Mouse (Mus musculus): ENCODE measurements around the gene Hist1h4c. TPM values are rescaled to one million over a fixed set of nuclear protein-coding genes. Genes with fewer than 3 reads are reported as not detected.
"Not testable (repeated sequence)": the region's sequence is repeated elsewhere in the genome, so short reads cannot be mapped to it uniquely, and the experiment has no call there.

The Hist1h4c gene
- total RNA-seq, 2 experiments from 2014 or later = 107 to 117 TPM

DNA sequence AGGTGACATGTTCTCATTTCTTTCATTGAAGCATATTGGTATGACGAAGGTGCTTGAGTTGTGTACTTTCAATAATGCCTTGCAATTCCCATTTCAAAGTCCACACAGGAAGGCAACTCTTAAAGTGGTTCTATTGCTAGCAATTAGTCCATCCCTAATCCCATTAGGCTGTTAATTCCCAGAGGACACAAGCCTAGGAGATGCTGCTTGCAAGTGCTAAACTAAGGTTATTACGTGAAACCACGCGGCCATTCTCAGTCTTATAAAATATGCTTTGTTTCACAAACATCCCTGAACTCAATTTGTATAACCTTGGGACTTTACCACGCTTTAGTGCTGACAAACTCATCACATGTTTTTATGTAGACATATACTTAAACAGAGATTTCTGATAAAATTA, 38.8 kb upstream of the Hist1h4c start:
- intact Hi-C loops (cut with DNase I) = loop anchor here (5.0 kb wide), 1 partner anchor 115 kb away; the partner anchor contains the start of genes Hist1h1e and Hist1h2be
- DNase-seq (ENCODE audit: low spot score in 2 of 2) = no peak

GRCm38 (mm10) chr13:23732156-23732804, 34.0 kb upstream of the Hist1h4c start:
- intact Hi-C loops (cut with DNase I) = loop anchor here (1.0 kb wide), 1 partner anchor 31 kb away; no protein-coding TSS in a partner anchor
- DNase-seq (ENCODE audit: low spot score in 2 of 2) = no peak

DNA sequence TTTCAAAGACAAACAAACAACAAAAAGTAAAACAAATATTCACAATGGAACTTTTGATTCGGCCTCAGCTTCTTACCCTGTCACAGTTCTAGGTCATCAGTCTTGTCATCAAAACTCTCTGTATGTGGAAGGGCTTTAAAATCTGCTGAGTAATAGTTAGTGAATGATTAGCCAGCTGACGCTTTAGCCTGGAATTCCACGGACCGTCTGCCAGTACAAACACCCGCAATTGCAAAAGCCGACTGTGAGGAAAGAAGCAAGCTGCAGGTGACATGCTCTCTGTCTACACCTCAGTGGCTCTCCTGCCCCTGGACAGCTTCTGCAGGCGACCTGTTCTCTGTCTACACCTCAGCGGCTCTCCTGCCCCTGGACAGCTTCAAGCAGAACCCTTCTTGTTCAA, 32.2 kb upstream of the Hist1h4c start:
- intact Hi-C loops (cut with DNase I) = no loop called here
- DNase-seq (ENCODE audit: low spot score in 2 of 2) = no peak

DNA sequence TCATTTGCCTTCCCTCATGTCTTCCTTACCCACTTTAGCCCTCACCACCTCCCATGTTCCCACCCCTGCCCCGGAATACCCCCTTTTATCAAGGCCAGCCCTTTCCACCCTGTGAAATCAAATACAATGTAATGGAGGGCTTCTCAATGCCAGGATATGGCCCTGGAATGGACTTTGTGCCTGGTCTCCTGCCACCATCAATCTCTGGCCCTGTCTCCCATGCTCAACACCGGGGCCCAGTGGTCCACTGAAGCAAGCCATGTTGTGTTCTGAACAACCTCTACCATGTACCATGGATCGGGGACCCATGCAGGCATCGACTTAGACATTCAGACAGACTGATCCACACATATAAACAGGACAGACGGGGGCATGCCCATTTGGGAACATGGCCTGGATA, 31.5 kb upstream of the Hist1h4c start:
- DNase-seq (ENCODE audit: low spot score in 2 of 2) = no peak
- intact Hi-C loops (cut with DNase I) = no loop called here

- no peak for DNase-seq (ENCODE audit: low spot score in 2 of 2)
- intact Hi-C loops (cut with DNase I) = no loop called here
These were observed 30.9 kb upstream of the Hist1h4c start for GRCm38 (mm10) chr13:23729192-23729525.

GRCm38 (mm10) chr13:23728472-23729191, 30.4 kb upstream of the Hist1h4c start:
- intact Hi-C loops (cut with DNase I) = no loop called here
- no peak for DNase-seq (ENCODE audit: low spot score in 2 of 2)

DNA sequence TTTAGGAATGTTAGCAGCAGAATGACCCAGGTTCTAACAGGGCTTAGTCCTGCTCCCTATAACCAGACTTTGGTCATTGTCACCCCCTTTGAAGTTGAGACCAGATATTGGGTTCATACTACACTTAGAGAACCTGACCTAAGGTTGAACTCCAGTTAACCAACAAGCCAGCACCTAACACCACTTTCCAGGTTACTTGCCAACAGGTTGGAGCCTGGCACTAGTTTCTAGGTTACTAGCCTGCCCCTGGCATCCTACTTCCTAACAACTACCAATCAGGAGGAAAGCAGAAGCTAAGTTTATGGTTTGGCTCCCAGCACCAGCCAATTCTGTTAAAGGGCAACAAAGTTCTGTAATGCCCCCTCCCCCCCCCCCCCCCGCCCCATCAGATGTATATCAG, 27.0 kb upstream of the Hist1h4c start:
- DNase-seq (ENCODE audit: low spot score in 2 of 2) = no peak
- intact Hi-C loops (cut with DNase I) = no loop called here

- no peak for DNase-seq (ENCODE audit: low spot score in 2 of 2)
- intact Hi-C loops (cut with DNase I) = no loop called here
These were observed 26.0 kb upstream of the Hist1h4c start for GRCm38 (mm10) chr13:23724239-23724638.

- intact Hi-C loops (cut with DNase I); DNase-seq (ENCODE audit: low spot score in 2 of 2): not testable (repeated sequence)
These were observed 19.5 kb upstream of the Hist1h4c start for GRCm38 (mm10) chr13:23717593-23718245.

- DNase-seq (ENCODE audit: low spot score in 2 of 2) = no peak
- intact Hi-C loops (cut with DNase I) = no loop called here
These were observed 18.9 kb upstream of the Hist1h4c start for GRCm38 (mm10) chr13:23717176-23717575.

- no peak for DNase-seq (ENCODE audit: low spot score in 2 of 2)
- intact Hi-C loops (cut with DNase I) = no loop called here
These were observed 18.2 kb upstream of the Hist1h4c start for GRCm38 (mm10) chr13:23716261-23717042.

- DNase-seq (ENCODE audit: low spot score in 2 of 2) = peak; percentile 23 to 32
- intact Hi-C loops (cut with DNase I) = no loop called here
These were observed 12.3 kb upstream of the Hist1h4c start, which contains the start of gene Hfe for GRCm38 (mm10) chr13:23710374-23711089. TSS of gene Hfe (minus strand) at chr13:23710854.

DNA sequence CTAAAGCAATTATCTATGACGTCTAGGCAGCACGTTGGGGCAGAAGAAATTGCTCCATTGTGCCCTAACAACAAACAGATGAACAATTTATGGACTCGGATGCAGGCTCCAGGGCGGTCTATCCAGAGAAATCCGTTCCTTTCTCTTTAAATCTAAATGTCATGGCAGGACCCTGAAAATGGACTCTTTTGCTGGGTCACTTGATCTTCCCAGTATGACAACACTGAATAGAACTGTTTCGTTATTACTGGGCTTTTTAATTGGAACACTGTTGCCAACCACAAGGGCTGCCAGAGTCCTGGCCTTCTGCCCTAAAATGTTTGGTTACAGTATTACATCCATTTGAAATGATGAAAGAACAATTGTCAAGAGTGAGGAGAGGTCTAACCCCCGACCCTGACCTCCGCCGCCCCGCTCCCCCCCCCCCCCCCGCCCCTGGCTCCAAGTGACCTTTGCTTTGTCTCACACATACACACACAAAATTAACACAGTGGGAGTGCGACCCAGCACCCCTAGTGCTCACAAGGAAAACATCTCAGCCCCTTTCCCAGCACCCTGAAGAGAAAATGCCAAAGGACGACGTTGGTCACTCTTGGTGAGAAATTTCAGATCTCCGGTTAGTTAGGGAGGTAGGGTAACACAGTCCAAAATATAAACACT, 11.6 kb upstream of the Hist1h4c start:
- no peak for DNase-seq (ENCODE audit: low spot score in 2 of 2)
- intact Hi-C loops (cut with DNase I) = no loop called here

DNA sequence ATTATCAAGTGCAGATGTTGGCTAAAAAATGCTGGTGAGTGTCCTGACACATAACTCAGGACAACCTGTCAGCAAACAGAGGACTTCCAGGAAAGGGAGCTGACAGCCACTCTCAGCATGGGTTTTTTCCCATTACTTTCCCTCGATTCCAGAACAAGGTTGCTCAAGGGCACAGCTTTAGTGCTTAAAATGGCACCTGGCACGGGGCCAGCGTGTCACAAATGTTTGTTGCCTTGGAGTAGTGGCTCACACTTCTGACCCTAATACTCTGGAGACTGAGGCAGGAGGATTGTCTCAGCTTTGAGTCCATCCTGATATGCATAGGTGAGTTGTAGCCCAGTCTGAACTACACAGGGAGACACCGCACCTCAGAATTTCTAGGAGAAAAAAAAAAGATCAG, 10.4 kb upstream of the Hist1h4c start:
- no peak for DNase-seq (ENCODE audit: low spot score in 2 of 2)
- intact Hi-C loops (cut with DNase I) = no loop called here

DNA sequence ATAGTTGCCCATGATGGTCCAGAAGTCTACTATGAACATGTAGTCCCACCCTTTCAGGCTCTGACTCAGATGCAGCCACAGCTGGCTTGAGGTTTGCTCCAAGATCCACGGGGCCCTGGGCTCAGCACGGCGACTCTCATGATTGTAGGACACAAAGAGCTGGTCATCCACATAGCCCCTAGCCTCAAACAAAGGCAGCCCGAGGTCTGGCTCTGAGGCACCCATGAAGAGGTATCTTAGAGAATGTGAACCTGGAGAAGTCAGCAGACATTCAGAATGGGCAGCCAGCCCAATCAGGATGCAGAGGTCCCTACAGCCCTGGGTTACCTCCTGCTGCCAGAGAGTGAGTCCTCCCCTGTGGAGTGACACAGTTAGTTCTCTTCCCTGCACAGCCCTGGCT, 9.8 kb upstream of the Hist1h4c start:
- no peak for DNase-seq (ENCODE audit: low spot score in 2 of 2)
- intact Hi-C loops (cut with DNase I) = no loop called here

DNA sequence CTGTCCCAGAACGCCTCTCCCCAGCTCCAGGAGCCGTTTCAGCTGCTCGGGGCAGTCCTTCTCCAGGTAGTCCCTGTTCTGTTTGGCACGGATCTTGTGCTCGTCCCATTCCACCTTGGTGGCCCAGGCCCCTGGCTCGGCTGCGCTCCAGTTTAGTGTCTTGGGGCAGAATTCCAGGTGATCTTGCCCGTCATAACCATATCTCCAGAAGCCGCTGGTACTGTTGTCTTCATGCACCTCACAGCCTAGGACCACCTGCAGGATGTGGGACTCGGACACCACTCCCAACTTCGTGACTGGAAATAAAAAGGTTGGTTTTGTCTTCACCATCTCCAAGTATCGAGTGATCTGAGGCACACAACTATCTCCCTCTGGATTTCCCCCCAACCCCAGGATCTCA, 8.5 kb upstream of the Hist1h4c start:
- DNase-seq (ENCODE audit: low spot score in 2 of 2) = no peak
- intact Hi-C loops (cut with DNase I) = no loop called here

DNA sequence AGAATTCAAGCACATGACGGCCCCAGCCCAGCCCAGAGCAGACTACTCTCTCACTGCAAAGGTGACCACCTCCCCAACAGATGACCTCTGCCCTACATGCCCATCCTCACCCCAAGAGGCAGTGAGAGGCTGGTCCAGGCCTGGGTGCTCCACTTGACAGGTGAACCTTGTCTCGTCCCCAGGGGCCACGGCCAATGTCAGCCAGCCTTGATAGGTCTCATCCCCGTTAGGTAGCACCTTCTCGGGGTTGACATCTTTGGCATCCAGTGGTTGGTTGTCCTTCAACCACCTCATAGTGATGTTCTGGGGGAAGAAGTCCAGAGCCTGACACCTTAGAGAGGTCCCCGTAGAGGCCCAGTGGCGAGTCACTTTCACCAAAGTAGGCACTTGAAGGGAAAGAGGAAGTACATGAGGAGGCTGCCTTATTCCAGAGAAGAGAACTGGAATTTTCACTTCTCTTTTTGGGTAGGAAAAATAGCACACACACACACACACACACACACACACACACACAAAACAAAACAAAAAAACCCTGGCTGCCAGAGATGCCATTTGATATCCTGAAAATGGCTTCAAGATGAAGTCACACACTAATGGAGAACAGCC, 7.6 kb upstream of the Hist1h4c start:
- no peak for DNase-seq (ENCODE audit: low spot score in 2 of 2)
- intact Hi-C loops (cut with DNase I) = no loop called here

GRCm38 (mm10) chr13:23702801-23703200, 4.5 kb upstream of the Hist1h4c start:
- DNase-seq (ENCODE audit: low spot score in 2 of 2); intact Hi-C loops (cut with DNase I): not testable (repeated sequence)

DNA sequence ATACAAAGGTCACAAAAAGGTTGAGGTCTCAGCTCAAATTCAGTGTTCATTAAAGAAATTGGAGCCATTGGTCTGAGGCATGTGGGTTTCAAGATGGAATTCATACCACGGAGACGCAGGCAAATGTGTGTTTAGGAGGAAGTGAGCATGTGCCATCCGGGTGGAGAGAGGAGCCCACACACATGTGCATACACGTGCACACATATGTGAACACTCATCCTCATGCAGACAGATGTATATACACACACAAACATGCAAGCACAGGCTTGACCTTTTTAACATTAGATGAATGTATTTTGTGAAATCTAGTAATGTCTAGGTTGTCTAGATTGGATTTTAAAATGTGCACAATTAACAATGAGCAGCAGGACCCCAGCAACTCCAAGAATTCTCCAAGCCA, 4.0 kb upstream of the Hist1h4c start:
- no peak for DNase-seq (ENCODE audit: low spot score in 2 of 2)
- intact Hi-C loops (cut with DNase I) = no loop called here

All from left cerebral cortex, postnatal 36 days (tissue).